Mouse (Mus musculus) spleen, postnatal 4 days (tissue): Measurements from ENCODE around the gene Cd2.

ENCODE experiments used
- DNase-seq, 2 experiments: peaks; one replicate each; pipeline ENCODE4 v3.0.0; 2022; ENCODE audit warnings: low spot score in 2 of 2

Cd2 gene

DNA sequence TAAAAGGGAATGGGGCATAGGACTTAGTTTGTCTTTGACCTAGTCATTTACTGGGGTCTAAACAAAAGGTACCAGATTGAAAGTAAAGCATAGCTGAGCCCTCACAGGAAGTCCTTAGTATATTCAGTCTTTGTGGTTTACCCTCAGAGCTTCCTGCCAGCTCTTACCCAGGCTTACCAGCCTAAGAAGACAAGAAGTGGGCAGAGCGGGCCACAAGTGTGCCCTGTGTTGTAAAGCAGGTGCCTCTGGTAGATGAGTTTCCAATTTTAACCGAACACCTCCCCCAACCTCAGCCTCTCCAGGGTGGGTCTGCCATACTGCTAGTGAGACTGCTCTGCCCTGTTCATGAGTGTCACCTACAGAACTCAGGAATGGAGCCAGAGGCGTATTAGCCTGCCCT lies 12.9 kb downstream of the Cd2 start:
- peak in 1 of 2 experiments; percentile 47 for DNase-seq

- DNase-seq = no peak
Measured at GRCm38 (mm10) chr3:101274041-101274770, 13.5 kb downstream of the Cd2 start.

GRCm38 (mm10) chr3:101272166-101272565 lies 15.6 kb downstream of the Cd2 start:
- DNase-seq = no peak

GRCm38 (mm10) chr3:101270833-101271232 lies 16.9 kb downstream of the Cd2 start:
- no peak for DNase-seq

DNA sequence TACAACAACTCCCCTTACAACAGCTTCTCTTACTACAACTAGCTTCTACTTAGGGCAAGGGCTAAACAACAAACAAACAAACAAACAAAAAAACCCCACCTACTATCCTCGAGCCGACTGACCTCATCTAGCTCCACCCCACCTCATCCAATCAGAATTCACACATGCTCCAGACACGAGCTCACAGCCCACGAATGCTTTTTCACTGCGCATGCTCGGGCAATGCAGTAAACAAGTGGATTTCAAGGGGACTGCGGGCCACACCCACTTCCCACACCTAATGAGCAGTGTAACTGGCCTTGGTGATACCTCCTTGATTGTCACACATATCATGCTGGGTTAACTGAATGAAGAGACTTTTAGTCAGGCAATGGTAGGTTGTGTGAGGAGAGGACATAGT lies 19.4 kb downstream of the Cd2 start:
- no peak for DNase-seq

- DNase-seq = no peak
Measured at GRCm38 (mm10) chr3:101265561-101266091, 22.1 kb downstream of the Cd2 start.

GRCm38 (mm10) chr3:101258976-101259375 lies 28.8 kb downstream of the Cd2 start:
- DNase-seq = no peak

GRCm38 (mm10) chr3:101256090-101256489 lies 31.6 kb downstream of the Cd2 start:
- DNase-seq = no peak

DNA sequence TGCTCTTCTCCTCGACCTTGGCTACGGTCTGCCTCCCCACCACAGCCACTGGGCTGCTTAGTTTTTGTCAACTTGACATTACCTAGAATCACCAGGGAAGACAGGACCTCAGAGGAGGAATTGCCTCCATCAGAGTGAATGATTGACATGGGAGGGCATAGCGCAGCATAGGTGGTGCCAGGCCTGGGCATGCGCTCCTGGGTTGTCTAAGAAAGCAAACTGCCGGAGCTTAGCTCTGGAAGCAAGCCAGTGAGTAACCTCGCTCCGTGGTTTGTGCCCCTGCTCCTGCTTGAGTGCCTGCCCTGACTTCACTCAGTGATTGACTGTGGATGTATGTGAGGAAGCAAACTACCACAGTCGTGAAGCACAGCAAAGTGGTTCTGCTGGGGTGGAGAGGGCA lies 35.6 kb downstream of the Cd2 start:
- DNase-seq = no peak

DNA sequence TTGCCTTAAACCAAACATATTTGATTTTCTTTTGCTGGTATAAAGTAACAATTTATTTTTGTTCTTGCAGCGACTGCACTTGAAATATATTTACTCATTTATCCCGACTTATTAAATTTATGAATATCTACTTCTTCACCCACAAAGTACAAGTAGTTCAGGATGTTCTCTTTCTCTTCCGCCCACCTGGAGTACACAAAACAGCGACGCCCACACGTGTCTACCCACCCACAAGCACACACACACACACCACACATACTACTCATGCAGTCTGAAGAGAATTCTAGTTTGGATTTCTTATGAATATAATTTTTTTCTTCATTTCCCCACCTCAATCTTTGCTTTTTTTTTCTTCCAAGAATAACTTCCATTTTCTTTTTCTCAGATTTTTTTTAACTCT lies 37.9 kb downstream of the Cd2 start:
- DNase-seq = no peak

DNA sequence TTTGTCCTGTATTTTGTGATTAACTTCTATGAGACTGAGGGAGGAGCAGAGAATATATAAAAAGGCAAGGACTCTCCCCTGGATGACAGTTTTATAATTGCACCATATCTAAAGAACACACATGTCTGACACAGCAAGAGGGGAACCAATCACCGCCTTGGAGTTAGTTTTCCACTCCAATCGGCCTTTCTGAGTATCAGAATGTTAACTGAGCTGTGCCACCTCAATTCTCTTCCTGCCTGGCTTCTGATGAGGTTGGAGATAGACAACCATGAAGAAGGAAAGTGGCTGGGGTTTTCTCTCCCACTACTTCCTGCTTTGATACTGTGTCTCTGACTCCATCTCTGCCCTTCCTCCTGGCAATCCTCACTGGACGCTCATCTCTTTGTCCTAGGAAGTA lies 42.5 kb downstream of the Cd2 start:
- DNase-seq = no peak

DNA sequence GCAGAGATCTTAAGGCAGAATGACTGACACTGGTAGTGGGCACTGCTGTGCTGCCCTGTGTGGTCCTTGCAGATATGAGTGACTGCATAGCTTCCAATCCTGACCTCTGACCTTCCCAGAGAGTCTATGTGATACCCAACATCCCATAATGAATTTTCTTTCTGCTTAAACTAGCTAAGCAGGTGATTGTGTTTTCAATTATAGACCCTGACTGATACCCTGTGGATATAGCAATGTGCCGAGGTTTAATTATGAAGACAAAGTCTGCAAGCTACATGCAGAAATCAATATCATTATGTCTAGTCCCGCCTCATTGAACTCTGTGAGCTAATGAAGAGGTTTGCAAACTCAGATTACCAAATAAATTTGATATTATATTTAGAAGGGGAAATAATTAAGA lies 44.7 kb downstream of the Cd2 start:
- DNase-seq = no peak

DNA sequence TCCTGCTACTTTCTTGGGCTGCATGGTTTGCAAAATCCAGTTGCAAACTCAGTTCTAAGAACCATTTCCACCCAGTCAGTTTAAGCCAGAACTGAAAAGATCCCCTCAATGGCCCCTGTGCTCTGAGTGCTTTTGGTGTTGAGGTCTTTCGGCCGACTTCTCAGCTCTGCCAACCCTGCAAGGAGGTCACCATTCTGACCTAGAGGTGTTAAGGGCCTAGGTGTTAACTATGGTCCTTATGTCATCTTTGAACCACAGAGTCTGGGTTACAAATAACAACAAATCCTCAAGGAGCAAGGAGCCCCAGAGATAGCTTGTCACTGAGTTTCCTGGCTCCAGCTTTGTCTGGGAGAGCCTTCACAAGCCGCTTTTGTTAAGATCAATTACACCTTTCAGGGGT lies 45.9 kb downstream of the Cd2 start:
- DNase-seq = no peak

DNA sequence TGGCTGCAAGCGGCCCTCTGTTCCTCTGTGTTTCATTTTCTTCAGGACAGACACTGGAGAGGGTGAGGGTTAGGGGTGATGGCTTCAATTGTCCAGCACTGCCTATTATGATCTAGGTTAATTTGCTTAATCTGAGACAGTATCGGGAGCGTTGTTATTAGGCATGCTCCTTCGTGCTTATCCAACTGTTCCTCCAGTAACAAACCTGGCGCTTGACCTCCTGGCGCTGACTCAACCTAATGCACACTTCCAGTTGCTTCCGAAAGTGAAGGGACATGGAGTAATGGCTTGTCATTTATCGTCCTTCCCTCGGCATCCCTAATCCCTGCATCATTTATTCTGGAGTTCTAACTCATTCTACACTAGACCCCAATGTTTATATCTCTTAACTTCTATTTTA lies 46.9 kb downstream of the Cd2 start:
- DNase-seq = no peak

DNA sequence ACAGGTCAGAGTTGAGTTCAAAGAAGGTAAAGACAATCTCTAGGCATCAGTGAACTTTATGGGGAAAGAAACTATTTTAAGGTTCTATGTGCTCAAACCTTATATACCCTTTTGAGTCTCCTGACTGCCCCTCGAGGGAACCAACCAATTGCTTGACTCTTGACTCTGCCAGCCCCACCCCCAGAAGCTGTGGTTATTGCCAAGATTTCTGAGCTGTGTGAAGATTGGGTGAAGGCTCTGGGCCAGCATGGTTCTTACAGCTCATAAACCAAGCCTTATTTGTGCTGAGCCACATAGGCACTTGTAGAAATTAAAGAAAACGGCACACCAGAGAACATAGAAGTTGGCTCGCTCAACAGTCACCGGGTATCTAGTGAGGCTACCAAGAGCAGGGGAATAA lies 48.5 kb downstream of the Cd2 start:
- no peak for DNase-seq

DNA sequence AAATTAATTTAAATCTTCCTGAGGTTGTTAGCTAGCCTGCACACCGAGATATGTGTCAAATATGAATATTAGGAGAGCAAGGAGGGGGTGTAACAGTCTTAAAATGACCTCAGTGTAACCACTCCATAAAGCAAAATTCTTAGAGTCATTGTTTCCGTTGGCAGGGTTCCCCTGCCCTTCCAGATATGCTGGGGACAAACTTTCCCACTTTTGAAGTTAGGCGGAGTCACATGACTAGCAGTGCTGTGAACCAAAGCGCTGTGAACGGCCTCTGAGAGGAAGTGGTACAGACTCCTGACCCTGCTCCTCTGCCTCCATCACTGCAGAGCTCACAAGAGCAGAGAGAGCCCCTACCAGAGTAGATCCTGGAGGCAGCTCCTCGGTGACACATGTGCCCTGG lies 49.0 kb downstream of the Cd2 start:
- DNase-seq = no peak

DNA sequence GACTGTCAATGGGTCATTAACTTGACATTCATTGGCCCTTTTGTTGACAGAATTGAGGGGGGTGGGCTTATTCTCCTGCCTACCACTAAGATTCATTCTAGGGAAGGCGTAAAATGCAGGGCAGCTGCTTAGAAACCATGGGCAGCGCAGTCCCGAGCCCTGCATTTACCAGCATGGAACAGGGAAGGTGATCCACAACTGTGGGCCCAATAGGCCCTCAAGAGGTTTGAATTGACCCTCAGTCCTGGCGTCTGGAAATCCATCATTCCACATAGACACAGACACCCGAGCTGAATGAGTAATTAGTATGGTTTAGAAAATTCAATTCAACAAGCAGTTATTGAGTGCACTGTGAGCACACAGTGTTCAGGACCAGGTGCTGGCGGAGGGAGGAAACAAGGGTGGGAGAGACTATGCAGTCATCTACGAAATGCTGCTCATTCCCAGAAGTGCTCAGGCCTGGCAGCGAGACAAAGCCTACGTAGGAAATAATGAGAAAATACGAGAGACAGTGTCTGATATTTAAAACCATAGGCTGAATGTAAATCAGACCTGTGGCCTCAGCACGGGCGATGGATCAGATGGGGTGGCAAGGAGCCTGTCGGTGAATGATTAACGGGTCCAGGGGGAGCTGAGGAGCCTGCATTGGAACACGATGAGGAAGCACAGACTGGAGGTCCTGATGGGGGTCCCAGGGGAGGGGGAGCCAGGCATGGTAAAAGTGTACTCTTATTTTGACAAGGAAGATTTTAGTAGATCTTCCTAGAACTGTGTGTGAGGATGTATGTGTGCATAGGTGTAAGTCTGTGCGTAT lies 50.5 kb downstream of the Cd2 start:
- no peak for DNase-seq

- no peak for DNase-seq
Measured at GRCm38 (mm10) chr3:101236261-101236660, 51.5 kb downstream of the Cd2 start.

- DNase-seq = no peak
Measured at GRCm38 (mm10) chr3:101235321-101235720, 52.4 kb downstream of the Cd2 start.

- no peak for DNase-seq
Measured at GRCm38 (mm10) chr3:101233424-101233823, 54.3 kb downstream of the Cd2 start.

- no peak for DNase-seq
Measured at GRCm38 (mm10) chr3:101232570-101232969, 55.2 kb downstream of the Cd2 start.

DNA sequence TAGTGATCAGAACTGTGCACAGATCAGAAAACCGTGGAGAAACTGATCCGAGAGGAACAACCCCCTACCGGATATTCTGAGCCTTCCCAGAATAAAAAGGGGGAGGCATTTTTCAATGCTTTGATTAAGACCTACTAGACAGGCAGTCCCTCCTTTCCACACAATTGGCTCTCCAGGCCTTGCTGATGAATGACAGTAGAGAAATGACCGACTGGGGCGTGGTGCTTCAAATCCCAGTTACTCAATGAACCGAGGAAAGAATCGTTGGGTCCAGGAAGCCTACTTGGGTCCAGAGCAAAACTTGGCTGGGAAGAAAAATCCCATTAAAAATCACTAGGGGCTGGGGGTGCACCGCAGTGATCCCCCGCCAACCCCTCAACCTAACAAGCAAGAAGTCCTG lies 57.5 kb downstream of the Cd2 start:
- no peak for DNase-seq

DNA sequence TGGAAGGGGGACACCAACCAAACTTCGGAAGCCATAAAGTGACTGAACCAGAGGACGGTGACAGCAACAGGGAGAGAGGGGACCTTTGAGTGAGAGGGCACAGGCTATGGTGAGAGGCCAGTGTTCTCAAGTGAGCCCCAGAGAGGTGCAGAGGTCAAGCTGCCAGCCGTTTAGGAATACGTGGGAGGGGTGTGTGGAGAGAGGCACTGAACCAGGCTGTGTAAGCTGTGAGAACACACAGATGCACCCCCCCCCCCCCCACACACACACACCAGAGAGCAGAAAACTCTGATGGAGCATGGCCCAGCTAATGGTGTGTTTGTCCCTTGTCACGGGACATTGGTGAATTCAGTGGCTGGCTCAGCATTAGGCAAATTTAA lies 58.2 kb downstream of the Cd2 start:
- DNase-seq = no peak
